Mouse (Mus musculus) T-helper 2 cell (primary cell): Measurements from ENCODE around the gene Dnajc1.

Source experiments
- in situ Hi-C: fragments of 300-600 bp; cut with MboI, MseI; formaldehyde crosslinking; loops from one replicate; pipeline ENCODE4 v1.15.1; 2025; ENCODE audit warnings: high pct_unique_total_duplicates

Gene Dnajc1

GRCm38 (mm10) chr2:18202923-18203322 lies 189.7 kb downstream of the Dnajc1 start:
- in situ Hi-C loops = no loop called here

GRCm38 (mm10) chr2:18201820-18202462 lies 190.7 kb downstream of the Dnajc1 start:
- in situ Hi-C loops = no loop called here

GRCm38 (mm10) chr2:18195691-18196396 lies 196.8 kb downstream of the Dnajc1 start:
- in situ Hi-C loops = loop anchor here (5.0 kb wide), 1 partner anchor 169 kb away; no protein-coding TSS in a partner anchor

GRCm38 (mm10) chr2:18195285-18195684 lies 197.3 kb downstream of the Dnajc1 start:
- in situ Hi-C loops = loop anchor here (5.0 kb wide), 1 partner anchor 168 kb away; no protein-coding TSS in a partner anchor

GRCm38 (mm10) chr2:18188367-18188766 lies 204.3 kb downstream of the Dnajc1 start:
- in situ Hi-C loops = loop anchor here (10.0 kb wide), 1 partner anchor 344 kb away; no protein-coding TSS in a partner anchor

- in situ Hi-C loops = loop anchor here (10.0 kb wide), 1 partner anchor 338 kb away; no protein-coding TSS in a partner anchor
These were observed 209.6 kb downstream of the Dnajc1 start for GRCm38 (mm10) chr2:18183079-18183478.

GRCm38 (mm10) chr2:18181631-18182030 lies 211.0 kb downstream of the Dnajc1 start:
- in situ Hi-C loops = loop anchor here (10.0 kb wide), 1 partner anchor 337 kb away; no protein-coding TSS in a partner anchor

- in situ Hi-C loops = loop anchor here (10.0 kb wide), 1 partner anchor 336 kb away; no protein-coding TSS in a partner anchor
These were observed 212.3 kb downstream of the Dnajc1 start for GRCm38 (mm10) chr2:18180323-18180722.

GRCm38 (mm10) chr2:18176235-18176634 lies 216.4 kb downstream of the Dnajc1 start:
- in situ Hi-C loops = no loop called here

GRCm38 (mm10) chr2:18175234-18175633 lies 217.4 kb downstream of the Dnajc1 start:
- in situ Hi-C loops = no loop called here

- in situ Hi-C loops = no loop called here
These were observed 223.3 kb downstream of the Dnajc1 start for GRCm38 (mm10) chr2:18169174-18169948.

GRCm38 (mm10) chr2:18165511-18165910 lies 227.1 kb downstream of the Dnajc1 start:
- in situ Hi-C loops = no loop called here

- in situ Hi-C loops = no loop called here
These were observed 231.6 kb downstream of the Dnajc1 start for GRCm38 (mm10) chr2:18160992-18161391.

GRCm38 (mm10) chr2:18159426-18159825 lies 233.2 kb downstream of the Dnajc1 start:
- in situ Hi-C loops = no loop called here

GRCm38 (mm10) chr2:18156131-18156530 lies 236.5 kb downstream of the Dnajc1 start:
- in situ Hi-C loops = no loop called here
